Comparison of ENCODE assay signal across 23 mouse cellular contexts in genomic region chr2:179580415-179580814, GRCm38 (mm10).
DNase-seq lines count a peak whose midpoint lies in the region; ATAC-seq lines count a peak whose summit lies in the region.
"Had no signal": no experiment of that assay in that cellular context is flagged by ENCODE, and none has a peak within 500 bp of the region (broad histone marks: within the 10 kb centered on the region; RNA-seq: fewer than 3 reads in every experiment).

No protein-coding gene starts in this region.

- H3K4me3 ChIP-seq in forebrain, embryonic 14.5 days (ENCODE audit: low read depth, low read length): no peak overlapping the region
- H3K4me3 ChIP-seq in forebrain, embryonic 11.5 days (ENCODE audit: low read depth, low read length): no peak overlapping the region
- H3K4me3 ChIP-seq: heart, embryonic 12.5 days; heart, embryonic 15.5 days; hindbrain, embryonic 10.5 days; hindbrain, embryonic 13.5 days; intestine, embryonic 15.5 days had no signal

- 77% methylated on average over 4 of the region's 4 CpGs for WGBS in forebrain, embryonic 14.5 days
- WGBS in forebrain, embryonic 11.5 days: 60% methylated on average over 4 of the region's 4 CpGs

- H3K27ac ChIP-seq in forebrain, embryonic 14.5 days (ENCODE audit: low read depth, low read length): 0 out of 2 replicates have a peak overlapping the region, but pooled peaks have one; percentile 9
- no peak overlapping the region for H3K27ac ChIP-seq in forebrain, embryonic 11.5 days (ENCODE audit: low read depth, low read length)
- H3K27ac ChIP-seq: heart, embryonic 15.5 days; hindbrain, embryonic 10.5 days; hindbrain, embryonic 13.5 days; intestine, embryonic 15.5 days had no signal

- no peak overlapping the region for H3K9ac ChIP-seq in forebrain, embryonic 14.5 days (ENCODE audit: low read length)
- no peak overlapping the region for H3K9ac ChIP-seq in forebrain, embryonic 11.5 days (ENCODE audit: low read length)
- H3K9ac ChIP-seq: heart, embryonic 12.5 days; heart, embryonic 15.5 days; hindbrain, embryonic 13.5 days; intestine, embryonic 15.5 days had no signal

- H3K4me1 ChIP-seq in forebrain, embryonic 14.5 days (ENCODE audit: control insufficient read depth, insufficient read depth, low read length): peaks cover 34% of the 10 kb centered on the region
- H3K4me1 ChIP-seq in forebrain, embryonic 11.5 days (replicated peaks; ENCODE audit: control insufficient read depth, insufficient read depth, low read length): peaks cover 13% of the 10 kb centered on the region; the same call in 1 of the 2 replicates
- H3K4me1 ChIP-seq: heart, embryonic 15.5 days; intestine, embryonic 15.5 days had no signal

- ATAC-seq in forebrain, embryonic 14.5 days: no peak
- no peak for ATAC-seq in forebrain, embryonic 11.5 days (replicated peaks; ENCODE audit: low FRiP score)
- ATAC-seq: CD4-positive, CD25-positive, alpha-beta regulatory T cell, adult 4 months; hindbrain, embryonic 16.5 days; intestine, embryonic 15.5 days had no signal

- no peaks in the 10 kb centered on the region for H3K27me3 ChIP-seq in forebrain, embryonic 14.5 days (replicated peaks; ENCODE audit: control insufficient read depth, insufficient read depth, low read length)
- H3K27me3 ChIP-seq in forebrain, embryonic 11.5 days (ENCODE audit: control insufficient read depth, insufficient read depth, low read length): no peaks in the 10 kb centered on the region
- H3K27me3 ChIP-seq: heart, embryonic 12.5 days; heart, embryonic 15.5 days; hindbrain, embryonic 13.5 days; intestine, embryonic 15.5 days had no signal

- H3K36me3 ChIP-seq in forebrain, embryonic 14.5 days (ENCODE audit: control insufficient read depth, insufficient read depth, low read length): no peaks in the 10 kb centered on the region
- H3K36me3 ChIP-seq in forebrain, embryonic 11.5 days (ENCODE audit: control insufficient read depth, insufficient read depth, low read length): no peaks in the 10 kb centered on the region
- H3K36me3 ChIP-seq: heart, embryonic 12.5 days; heart, embryonic 15.5 days; hindbrain, embryonic 10.5 days; hindbrain, embryonic 13.5 days; intestine, embryonic 15.5 days had no signal

- no peaks in the 10 kb centered on the region for H3K9me3 ChIP-seq in forebrain, embryonic 14.5 days (replicated peaks; ENCODE audit: control insufficient read depth, low read length)
- no peaks in the 10 kb centered on the region for H3K9me3 ChIP-seq in forebrain, embryonic 11.5 days (ENCODE audit: control insufficient read depth, low read length)
- H3K9me3 ChIP-seq: heart, embryonic 12.5 days; heart, embryonic 15.5 days; hindbrain, embryonic 10.5 days; hindbrain, embryonic 13.5 days; intestine, embryonic 15.5 days had no signal

- H3K4me2 ChIP-seq in forebrain, embryonic 14.5 days (ENCODE audit: low read length): no peak overlapping the region
- H3K4me2 ChIP-seq in forebrain, embryonic 11.5 days (ENCODE audit: low read depth, low read length, severe bottlenecking): no peak overlapping the region
- H3K4me2 ChIP-seq: heart, embryonic 12.5 days; heart, embryonic 15.5 days; hindbrain, embryonic 13.5 days; intestine, embryonic 15.5 days had no signal

- DNase-seq in forebrain, embryonic 14.5 days (ENCODE audit: low spot score): no peak
- DNase-seq in forebrain, embryonic 11.5 days (ENCODE audit: low spot score): no peak
- DNase-seq in ES-CJ7 (ENCODE audit: low read depth, low spot score): peak; percentile 77
- peak; percentile 90 for DNase-seq in R1 (ENCODE audit: low read depth, low spot score)
- no peak for DNase-seq in retina, embryonic 14.5 days (ENCODE audit: low spot score)
- no peak for DNase-seq in left cerebral cortex, adult 8-10 months (ENCODE audit: low spot score in 2 of 2)
- DNase-seq: adrenal gland, postnatal 10 days; adrenal gland, postnatal 36 days; cerebellum, adult 18-20 months; cerebellum, adult 9-10 months; cerebellum, postnatal 14 days; gastrocnemius, postnatal 25 days; heart, adult 18-20 months; heart, postnatal 10 days; heart, postnatal 36 days; kidney, adult 18-20 months had no signal

Comparison
In these comparisons a context has a peak if more than half of its experiments do, and no peak if none do; other contexts are left out.
1. DNase-seq: peak in ES-CJ7 (single experiment) and R1 (single experiment); none in forebrain, embryonic 14.5 days (single experiment), forebrain, embryonic 11.5 days (single experiment), retina, embryonic 14.5 days (single experiment) and left cerebral cortex, adult 8-10 months (0 of 2).